Mouse (Mus musculus): ENCODE data around the gene Gpr108. TPM values are rescaled to one million over a fixed set of nuclear protein-coding genes. Genes with fewer than 3 reads are reported as not detected.

Gpr108 gene
- polyA plus RNA-seq, 1 experiment from 2014 or later = 37.6 TPM

DNA sequence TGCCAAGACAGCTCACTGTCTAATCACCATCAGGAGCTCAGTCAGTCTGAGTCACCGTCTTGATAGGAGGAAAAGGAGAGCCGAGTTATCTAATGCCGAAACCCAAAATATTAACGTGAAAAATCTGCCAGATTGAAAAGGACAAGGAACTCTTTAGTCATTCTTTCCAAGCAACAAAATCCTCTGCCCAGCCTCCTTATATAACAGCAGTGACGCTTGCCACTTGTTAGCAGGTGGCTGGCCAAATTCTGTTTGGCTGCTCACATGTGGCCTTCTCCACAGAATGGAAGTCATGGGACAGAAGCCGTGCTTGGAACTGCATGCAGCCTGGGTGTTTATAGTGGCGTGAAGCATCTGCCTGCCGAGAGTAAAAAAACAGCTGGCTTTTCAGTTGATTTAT, 11.5 kb upstream of the Gpr108 start:
- DNase-seq (ENCODE audit: low spot score) (no peak), ATAC-seq (replicated peaks; ENCODE audit: low FRiP score, low read depth) (no peak)
- Histone ChIP-seq H3K27me3 (ENCODE audit: insufficient read depth, low read length) (no peaks in the 10 kb centered on the region), H3K4me1 (replicated peaks; ENCODE audit: insufficient read depth, low read length) (no peaks in the 10 kb centered on the region), H3K9ac (ENCODE audit: low read depth, low read length) (no peak overlapping the region), H3K4me3 (replicated peaks; ENCODE audit: low read depth, low read length) (no peak overlapping the region), H3K27ac (no peak overlapping the region), H3K4me2 (ENCODE audit: low read length) (no peak overlapping the region), H3K9me3 (replicated peaks; ENCODE audit: low read length) (no peaks in the 10 kb centered on the region), H3K36me3 (ENCODE audit: insufficient read depth, low read length) (peaks cover 48% of the 10 kb centered on the region)
- WGBS = 86% methylated on average over 8 of the region's 8 CpGs
- TF ChIP-seq CTCF (IDR thresholded peaks at IDR 0.05; ENCODE audit: low read depth) = no peak

DNA sequence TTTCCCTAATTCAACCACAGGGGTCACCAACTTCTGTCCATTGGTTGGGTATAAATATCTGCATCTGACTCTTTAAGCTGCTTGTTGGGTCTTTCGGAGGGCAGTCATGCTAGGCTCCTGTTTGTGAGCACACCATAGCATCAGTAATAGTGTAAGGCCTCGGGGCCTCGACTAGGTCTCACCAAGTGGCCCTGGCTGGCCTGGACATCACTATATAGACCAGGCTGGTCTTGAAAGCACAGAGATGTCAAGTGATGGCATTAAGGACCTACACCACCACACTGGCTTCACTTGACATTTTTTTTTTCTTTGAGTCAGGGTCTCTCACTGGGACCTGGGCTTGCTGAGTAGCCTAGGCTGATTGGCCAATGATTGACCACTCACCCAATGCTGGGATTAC, 9.9 kb upstream of the Gpr108 start:
- H3K27me3 ChIP-seq (ENCODE audit: insufficient read depth, low read length) = no peaks in the 10 kb centered on the region
- H3K27ac ChIP-seq = no peak overlapping the region
- no peaks in the 10 kb centered on the region for H3K9me3 ChIP-seq (replicated peaks; ENCODE audit: low read length)
- 93% methylated on average over 3 of the region's 3 CpGs for WGBS
- H3K4me3 ChIP-seq (replicated peaks; ENCODE audit: low read depth, low read length) = no peak overlapping the region
- no peak for TF ChIP-seq CTCF (IDR thresholded peaks at IDR 0.05; ENCODE audit: low read depth)
- no peaks in the 10 kb centered on the region for H3K4me1 ChIP-seq (replicated peaks; ENCODE audit: insufficient read depth, low read length)
- peaks cover 59% of the 10 kb centered on the region for H3K36me3 ChIP-seq (ENCODE audit: insufficient read depth, low read length)
- no peak overlapping the region for H3K4me2 ChIP-seq (ENCODE audit: low read length)
- ATAC-seq (replicated peaks; ENCODE audit: low FRiP score, low read depth) = no peak
- H3K9ac ChIP-seq (ENCODE audit: low read depth, low read length) = no peak overlapping the region
- DNase-seq (ENCODE audit: low spot score) = no peak

DNA sequence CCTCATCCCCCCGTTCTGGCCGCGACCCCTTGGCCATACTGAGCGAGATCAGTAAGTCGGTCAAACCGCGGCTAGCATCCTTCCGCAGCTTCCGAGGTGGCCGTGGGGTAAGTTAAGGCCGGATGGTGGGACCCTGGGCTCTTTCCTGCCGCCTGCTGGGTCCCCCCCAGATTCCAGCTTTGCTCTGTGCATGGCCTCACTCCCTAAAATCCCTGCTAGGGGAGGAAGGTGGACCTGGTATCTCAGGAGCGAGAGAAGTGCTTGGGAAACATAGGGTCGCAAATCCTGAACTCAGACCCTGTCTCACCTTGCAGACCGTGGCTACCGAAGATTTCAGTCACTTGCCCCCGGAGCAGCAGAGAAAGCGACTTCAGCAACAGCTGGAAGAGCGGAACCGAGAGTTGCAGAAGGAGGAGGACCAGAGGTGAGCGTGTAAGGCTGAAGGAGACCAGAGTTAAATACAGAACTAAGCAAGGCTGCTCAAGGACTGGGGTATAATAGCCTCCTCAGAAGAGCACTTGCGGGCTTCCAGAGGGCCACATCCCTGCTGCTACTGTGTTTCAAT, 8.8 kb upstream of the Gpr108 start:
- ATAC-seq (replicated peaks; ENCODE audit: low FRiP score, low read depth) = no peak
- peaks cover 51% of the 10 kb centered on the region for H3K36me3 ChIP-seq (ENCODE audit: insufficient read depth, low read length)
- DNase-seq (ENCODE audit: low spot score) = no peak
- H3K4me1 ChIP-seq (replicated peaks; ENCODE audit: insufficient read depth, low read length) = no peaks in the 10 kb centered on the region
- WGBS = 96% methylated on average over 22 of the region's 22 CpGs
- no peak overlapping the region for H3K9ac ChIP-seq (ENCODE audit: low read depth, low read length)
- H3K27me3 ChIP-seq (ENCODE audit: insufficient read depth, low read length) = no peaks in the 10 kb centered on the region
- no peak overlapping the region for H3K4me3 ChIP-seq (replicated peaks; ENCODE audit: low read depth, low read length)
- no peaks in the 10 kb centered on the region for H3K9me3 ChIP-seq (replicated peaks; ENCODE audit: low read length)
- TF ChIP-seq CTCF (IDR thresholded peaks at IDR 0.05; ENCODE audit: low read depth) = no peak
- no peak overlapping the region for H3K27ac ChIP-seq
- H3K4me2 ChIP-seq (ENCODE audit: low read length) = no peak overlapping the region

DNA sequence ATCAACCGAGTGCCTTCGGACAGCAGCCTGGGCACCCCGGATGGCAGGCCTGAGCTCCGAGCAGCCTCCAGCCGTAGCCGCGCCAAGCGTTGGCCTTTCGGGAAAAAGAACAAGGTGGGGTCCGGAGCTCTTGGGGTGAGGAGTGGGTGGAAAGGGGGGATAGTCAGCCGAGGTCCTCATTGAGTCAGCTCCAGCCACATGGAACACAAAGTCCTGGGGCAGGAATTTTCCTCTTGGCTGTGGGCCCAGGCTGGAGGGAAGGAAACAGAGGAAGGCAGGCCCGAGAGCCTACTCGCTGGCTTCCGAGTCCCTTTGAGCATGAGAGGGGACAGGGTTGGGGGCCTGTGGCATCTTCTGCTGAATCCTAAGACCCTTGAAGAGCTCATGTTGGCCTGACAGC, 7.1 kb upstream of the Gpr108 start:
- WGBS = 76% methylated on average over 14 of the region's 14 CpGs

DNA sequence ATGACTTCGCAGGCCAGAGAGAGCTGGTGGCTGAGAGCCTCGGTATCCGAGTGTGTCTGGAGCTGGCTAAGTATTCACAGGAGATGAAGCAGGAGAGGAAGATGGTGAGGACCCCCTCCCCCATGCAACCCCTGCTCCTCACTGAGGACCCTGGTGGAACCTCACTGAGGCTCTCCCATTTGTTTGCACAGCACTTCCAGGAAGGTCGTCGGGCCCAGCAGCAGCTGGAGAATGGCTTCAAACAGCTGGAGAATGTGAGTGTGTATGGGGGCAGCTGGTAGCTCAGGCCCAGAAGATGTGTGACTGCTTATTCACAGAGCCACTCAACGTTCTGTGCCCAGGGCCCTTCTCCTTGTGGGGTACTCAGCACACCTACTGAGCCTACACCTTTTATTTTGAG, 5.1 kb upstream of the Gpr108 start:
- peaks cover 8% of the 10 kb centered on the region; the same call in 1 of the 2 replicates for H3K4me1 ChIP-seq (replicated peaks; ENCODE audit: insufficient read depth, low read length)
- DNase-seq (ENCODE audit: low spot score) (no peak), ATAC-seq (replicated peaks; ENCODE audit: low FRiP score, low read depth) (no peak)
- H3K9me3 ChIP-seq (replicated peaks; ENCODE audit: low read length) = no peaks in the 10 kb centered on the region
- 66% methylated on average over 6 of the region's 6 CpGs for WGBS
- H3K4me3 ChIP-seq (replicated peaks; ENCODE audit: low read depth, low read length) = no peak overlapping the region
- H3K9ac ChIP-seq (ENCODE audit: low read depth, low read length) = no peak overlapping the region
- H3K4me2 ChIP-seq (ENCODE audit: low read length) = no peak overlapping the region
- no peak for TF ChIP-seq CTCF (IDR thresholded peaks at IDR 0.05; ENCODE audit: low read depth)
- H3K27me3 ChIP-seq (ENCODE audit: insufficient read depth, low read length) = no peaks in the 10 kb centered on the region
- peaks cover 32% of the 10 kb centered on the region for H3K36me3 ChIP-seq (ENCODE audit: insufficient read depth, low read length)
- no peak overlapping the region for H3K27ac ChIP-seq

More for the DNA sequence above, 7.1 kb upstream of the Gpr108 start:
- H3K4me3 ChIP-seq (replicated peaks; ENCODE audit: low read depth, low read length) = no peak overlapping the region
- H3K27ac ChIP-seq = no peak overlapping the region
- no peak overlapping the region for H3K4me2 ChIP-seq (ENCODE audit: low read length)
- no peak overlapping the region for H3K9ac ChIP-seq (ENCODE audit: low read depth, low read length)
- H3K36me3 ChIP-seq (ENCODE audit: insufficient read depth, low read length) = peaks cover 43% of the 10 kb centered on the region
- peaks cover 5% of the 10 kb centered on the region; the same call in 1 of the 2 replicates for H3K4me1 ChIP-seq (replicated peaks; ENCODE audit: insufficient read depth, low read length)
- no peaks in the 10 kb centered on the region for H3K9me3 ChIP-seq (replicated peaks; ENCODE audit: low read length)
- no peak for DNase-seq (ENCODE audit: low spot score)
- no peaks in the 10 kb centered on the region for H3K27me3 ChIP-seq (ENCODE audit: insufficient read depth, low read length)
- no peak for ATAC-seq (replicated peaks; ENCODE audit: low FRiP score, low read depth)
- no peak for TF ChIP-seq CTCF (IDR thresholded peaks at IDR 0.05; ENCODE audit: low read depth)

DNA sequence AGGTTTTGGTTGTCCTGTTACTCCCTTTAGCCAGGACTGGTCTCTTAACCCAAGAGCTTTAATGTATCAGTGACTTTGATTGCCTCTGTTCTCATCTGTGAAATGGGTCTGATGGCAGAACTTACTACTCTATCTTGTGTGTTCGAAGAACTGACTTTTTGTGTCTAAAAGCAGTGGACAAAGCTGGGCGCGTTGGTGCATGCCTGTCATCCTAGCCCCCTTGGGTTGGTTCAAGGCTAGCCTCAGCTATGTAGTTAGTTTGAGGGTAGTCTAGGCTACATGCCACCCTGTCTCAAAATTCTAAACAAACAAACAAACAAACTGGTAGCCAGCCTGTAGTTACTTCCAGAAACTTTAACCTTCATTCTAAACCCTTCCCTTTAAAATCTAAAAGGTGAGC, 3.2 kb upstream of the Gpr108 start:
- Histone ChIP-seq H3K4me1 (replicated peaks; ENCODE audit: insufficient read depth, low read length) (peaks cover 11% of the 10 kb centered on the region), H3K9me3 (replicated peaks; ENCODE audit: low read length) (no peaks in the 10 kb centered on the region), H3K9ac (ENCODE audit: low read depth, low read length) (no peak overlapping the region), H3K36me3 (ENCODE audit: insufficient read depth, low read length) (peaks cover 20% of the 10 kb centered on the region; the same call in 1 of the 2 replicates), H3K4me3 (replicated peaks; ENCODE audit: low read depth, low read length) (no peak overlapping the region), H3K27ac (no peak overlapping the region), H3K27me3 (ENCODE audit: insufficient read depth, low read length) (no peaks in the 10 kb centered on the region), H3K4me2 (ENCODE audit: low read length) (peak overlapping the region; percentile 96; the same call in 1 of the 2 replicates)
- WGBS = 94% methylated on average over 3 of the region's 3 CpGs
- TF ChIP-seq CTCF (IDR thresholded peaks at IDR 0.05; ENCODE audit: low read depth) = no peak
- no peak for ATAC-seq (replicated peaks; ENCODE audit: low FRiP score, low read depth)
- no peak for DNase-seq (ENCODE audit: low spot score)

All from kidney, postnatal 0 days (tissue).